Mouse (Mus musculus) layer of hippocampus, postnatal 10 days (tissue): Measurements from ENCODE around the gene Kcne2. TPM values are rescaled to one million over a fixed set of nuclear protein-coding genes. Genes with fewer than 3 reads are reported as not detected.

Experiments
- DNase-seq, 2 experiments: peaks; one replicate each; pipeline ENCODE4 v3.0.0; 2021; ENCODE audit warnings: low spot score in 2 of 2
- long read RNA-seq: library from polyadenylated mRNA; stranded (forward); transcript quantifications from one replicate; pipeline ENCODE4 v2.0.0, GENCODE M21; 2023
- total RNA-seq, 2 experiments: library from RNA; stranded (reverse); gene quantifications; 2 replicates each; pipeline ENCODE4 v1.2.3; 2021

Kcne2 gene
- total RNA-seq, result 1 to 10 TPM in 1 of 2 experiments, not detected in 1; 2.7 TPM
- long read RNA-seq, partial matches to known transcripts, result 0 of 4 reads
- long read RNA-seq, other reads (novel, unspliced or antisense), result 0 of 4 reads

- DNase-seq, result no peak
Observed at GRCm38 (mm10) chr16:92292101-92292500, at the start of gene Kcne2. Kcne2 (plus strand) TSS chr16:92292389.

- no peak for DNase-seq
Observed at GRCm38 (mm10) chr16:92245909-92246308, 46.3 kb upstream of the Kcne2 start.

GRCm38 (mm10) chr16:92246974-92247373, 45.2 kb upstream of the Kcne2 start:
- DNase-seq, result no peak

- DNase-seq, result no peak
Observed at GRCm38 (mm10) chr16:92247700-92248099, 44.5 kb upstream of the Kcne2 start.

GRCm38 (mm10) chr16:92249681-92250080, 42.5 kb upstream of the Kcne2 start:
- no peak for DNase-seq

GRCm38 (mm10) chr16:92250452-92250851, 41.7 kb upstream of the Kcne2 start:
- no peak for DNase-seq

GRCm38 (mm10) chr16:92254316-92254715, 37.9 kb upstream of the Kcne2 start:
- no peak for DNase-seq

- DNase-seq, result no peak
Observed at GRCm38 (mm10) chr16:92267861-92268260, 24.3 kb upstream of the Kcne2 start.

- no peak for DNase-seq
Observed at GRCm38 (mm10) chr16:92274516-92274915, 17.7 kb upstream of the Kcne2 start.

GRCm38 (mm10) chr16:92275526-92275925, 16.7 kb upstream of the Kcne2 start:
- DNase-seq, result no peak

- no peak for DNase-seq
Observed at GRCm38 (mm10) chr16:92282671-92283070, 9.5 kb upstream of the Kcne2 start.

- no peak for DNase-seq
Observed at GRCm38 (mm10) chr16:92285068-92285467, 7.1 kb upstream of the Kcne2 start.

- DNase-seq, result peak; percentile 93 to 95
Observed at GRCm38 (mm10) chr16:92286609-92287008, 5.6 kb upstream of the Kcne2 start.

- DNase-seq, result peak in 1 of 2 experiments; percentile 50
Observed at GRCm38 (mm10) chr16:92288778-92289177, 3.4 kb upstream of the Kcne2 start.

GRCm38 (mm10) chr16:92290045-92290444, 2.1 kb upstream of the Kcne2 start:
- no peak for DNase-seq

- no peak for DNase-seq
Observed at GRCm38 (mm10) chr16:92294267-92294970, 2.2 kb downstream of the Kcne2 start.

GRCm38 (mm10) chr16:92295328-92295727, 3.1 kb downstream of the Kcne2 start:
- no peak for DNase-seq

- DNase-seq, result peak; percentile 92 to 93
Observed at GRCm38 (mm10) chr16:92300649-92301411, 8.6 kb downstream of the Kcne2 start, which contains the start of gene Smim11. Smim11 (plus strand) TSS chr16:92301286.

GRCm38 (mm10) chr16:92301412-92301806, 9.2 kb downstream of the Kcne2 start:
- DNase-seq, result no peak

GRCm38 (mm10) chr16:92301989-92302388, 9.8 kb downstream of the Kcne2 start:
- no peak for DNase-seq

- no peak for DNase-seq
Observed at GRCm38 (mm10) chr16:92302506-92302905, 10.3 kb downstream of the Kcne2 start.

GRCm38 (mm10) chr16:92305519-92305918, 13.3 kb downstream of the Kcne2 start:
- no peak for DNase-seq
